Mouse (Mus musculus): ENCODE data around the gene Colq. TPM values are rescaled to one million over a fixed set of nuclear protein-coding genes. Genes with fewer than 3 reads are reported as not detected.
A peak's percentile ranks its signal among the peaks of the same experiment; 100 is the strongest.

The Colq gene
- polyA plus RNA-seq (2015; fragmentation: Nextera tagmentation; extraction: Ambion mirVana) = 1.3 TPM in 2 replicates

DNA sequence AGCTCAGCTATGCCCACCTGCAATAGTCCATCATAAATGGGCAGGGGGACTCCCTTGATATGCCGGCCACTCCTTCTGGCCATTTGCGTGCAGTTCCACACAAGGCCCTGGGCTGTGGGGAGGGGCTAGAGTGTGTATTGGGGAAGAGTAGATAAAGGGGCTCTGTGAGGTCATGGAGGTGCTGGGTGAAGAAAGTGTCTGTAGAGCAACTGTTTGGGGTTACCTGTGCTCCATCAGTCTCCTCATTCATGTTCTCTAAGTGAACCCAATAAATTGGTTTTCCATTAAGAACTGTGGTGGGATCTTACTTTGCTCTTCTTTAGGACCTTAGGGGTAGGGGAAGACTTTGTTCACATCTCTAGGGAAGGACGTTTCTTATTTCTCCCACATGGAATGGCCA is at the start of gene Colq:
Colq (minus strand) TSS at position 101 of the 400 bp plus-strand sequence.
- WGBS = 84% methylated on average over 3 of the region's 3 CpGs
- no peak for ATAC-seq (replicated peaks; ENCODE audit: low FRiP score, low read depth)
- H3K9me3 ChIP-seq (replicated peaks; ENCODE audit: low read length) = no peaks in the 10 kb centered on the region

DNA sequence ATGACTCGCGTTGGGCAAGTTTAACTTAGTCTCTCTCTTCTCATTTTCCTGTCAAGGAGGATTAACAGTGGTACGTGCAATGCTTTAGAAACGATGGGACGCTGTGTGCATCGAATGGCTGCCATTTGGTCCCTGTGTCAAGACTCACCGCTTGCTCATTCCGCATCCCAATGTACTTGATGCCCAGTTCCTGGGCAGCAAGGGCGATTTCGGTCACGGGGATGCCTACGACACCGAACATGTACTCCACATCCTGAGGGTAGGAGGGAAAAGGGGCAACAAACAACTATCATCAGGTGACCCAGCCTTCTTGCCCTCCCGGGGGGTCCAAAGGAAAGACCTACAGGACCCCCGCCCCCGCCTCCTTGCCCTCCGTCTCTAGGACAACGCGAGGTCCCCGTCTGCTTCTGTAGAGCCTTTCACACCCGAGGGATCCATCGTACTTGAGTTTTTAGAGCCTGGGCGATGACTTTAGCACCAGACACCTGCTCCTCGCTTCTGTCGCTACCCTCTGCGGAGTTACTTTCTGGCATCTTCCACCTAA is 49.3 kb upstream of the Colq start, which contains the start of gene Gm49387:
Gm49387 (minus strand) TSS at position 533 of the 544 bp plus-strand sequence.
- Histone ChIP-seq H3K36me3 (ENCODE audit: insufficient read depth, low read length) (no peaks in the 10 kb centered on the region), H3K9me3 (replicated peaks; ENCODE audit: low read length) (no peaks in the 10 kb centered on the region), H3K4me1 (replicated peaks; ENCODE audit: insufficient read depth, low read length) (0 out of 2 replicates have a peak, but pooled peaks cover 4% of the 10 kb centered on the region), H3K9ac (ENCODE audit: low read depth, low read length) (peak within 1 kb of the TSS; percentile 56), H3K4me2 (ENCODE audit: low read length) (peak within 1 kb of the TSS; percentile 94), H3K27ac (peak within 1 kb of the TSS; percentile 83), H3K27me3 (ENCODE audit: insufficient read depth, low read length) (no peaks in the 10 kb centered on the region), H3K4me3 (replicated peaks; ENCODE audit: low read depth, low read length) (peak within 1 kb of the TSS; percentile 52)
- peak; percentile 8; the same call in 1 of the 2 replicates for ATAC-seq (replicated peaks; ENCODE audit: low FRiP score, low read depth)
- no peak for TF ChIP-seq CTCF (IDR thresholded peaks at IDR 0.05; ENCODE audit: low read depth)
- WGBS = 2% methylated on average over 26 of the region's 26 CpGs
- no peak for DNase-seq (ENCODE audit: low spot score)

More for the DNA sequence above, at the start of gene Colq:
- no peak for DNase-seq (ENCODE audit: low spot score)
- Histone ChIP-seq H3K4me1 (replicated peaks; ENCODE audit: insufficient read depth, low read length) (no peaks in the 10 kb centered on the region), H3K4me2 (ENCODE audit: low read length) (no peak within 1 kb of the TSS), H3K27me3 (ENCODE audit: insufficient read depth, low read length) (no peaks in the 10 kb centered on the region), H3K9ac (ENCODE audit: low read depth, low read length) (no peak within 1 kb of the TSS), H3K4me3 (replicated peaks; ENCODE audit: low read depth, low read length) (no peak within 1 kb of the TSS), H3K27ac (no peak within 1 kb of the TSS), H3K36me3 (ENCODE audit: insufficient read depth, low read length) (no peaks in the 10 kb centered on the region)
- no peak for TF ChIP-seq CTCF (IDR thresholded peaks at IDR 0.05; ENCODE audit: low read depth)

GRCm38 (mm10) chr14:31630677-31631076 is 39.5 kb upstream of the Colq start:
- WGBS = 71% methylated on average over 7 of the region's 7 CpGs
- no peak overlapping the region for H3K4me3 ChIP-seq (replicated peaks; ENCODE audit: low read depth, low read length)
- no peak overlapping the region for H3K27ac ChIP-seq
- no peak for DNase-seq (ENCODE audit: low spot score)
- no peaks in the 10 kb centered on the region for H3K9me3 ChIP-seq (replicated peaks; ENCODE audit: low read length)
- no peaks in the 10 kb centered on the region for H3K27me3 ChIP-seq (ENCODE audit: insufficient read depth, low read length)
- H3K9ac ChIP-seq (ENCODE audit: low read depth, low read length) = no peak overlapping the region
- H3K36me3 ChIP-seq (ENCODE audit: insufficient read depth, low read length) = no peaks in the 10 kb centered on the region
- no peak for TF ChIP-seq CTCF (IDR thresholded peaks at IDR 0.05; ENCODE audit: low read depth)
- H3K4me2 ChIP-seq (ENCODE audit: low read length) = no peak overlapping the region
- no peak for ATAC-seq (replicated peaks; ENCODE audit: low FRiP score, low read depth)
- no peaks in the 10 kb centered on the region for H3K4me1 ChIP-seq (replicated peaks; ENCODE audit: insufficient read depth, low read length)

DNA sequence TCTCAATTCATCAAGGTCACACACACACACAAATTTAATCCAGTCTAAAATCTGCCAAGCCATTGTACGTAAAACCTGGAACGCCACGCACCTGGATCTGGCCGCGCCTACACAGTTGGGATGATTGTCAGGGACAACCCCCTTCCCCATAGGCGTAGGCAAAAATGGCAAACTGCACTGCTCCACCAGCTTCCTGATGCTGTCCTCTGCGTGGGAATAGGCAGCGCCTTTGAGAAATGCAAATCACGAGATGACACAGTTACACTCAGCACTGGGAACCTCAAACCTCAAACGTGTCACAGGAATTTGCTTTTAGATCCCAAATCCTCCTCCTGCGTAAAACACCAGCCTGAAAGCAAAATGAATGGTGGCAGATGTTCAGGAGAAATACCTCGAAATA is 31.6 kb upstream of the Colq start:
- no peak overlapping the region for H3K27ac ChIP-seq
- H3K4me3 ChIP-seq (replicated peaks; ENCODE audit: low read depth, low read length) = no peak overlapping the region
- H3K4me1 ChIP-seq (replicated peaks; ENCODE audit: insufficient read depth, low read length) = no peaks in the 10 kb centered on the region
- H3K9me3 ChIP-seq (replicated peaks; ENCODE audit: low read length) = no peaks in the 10 kb centered on the region
- 0 out of 2 replicates have a peak, but pooled peaks cover 4% of the 10 kb centered on the region for H3K36me3 ChIP-seq (ENCODE audit: insufficient read depth, low read length)
- no peak for TF ChIP-seq CTCF (IDR thresholded peaks at IDR 0.05; ENCODE audit: low read depth)
- ATAC-seq (replicated peaks; ENCODE audit: low FRiP score, low read depth) = no peak
- H3K27me3 ChIP-seq (ENCODE audit: insufficient read depth, low read length) = no peaks in the 10 kb centered on the region
- WGBS = 88% methylated on average over 12 of the region's 12 CpGs
- no peak overlapping the region for H3K9ac ChIP-seq (ENCODE audit: low read depth, low read length)
- H3K4me2 ChIP-seq (ENCODE audit: low read length) = no peak overlapping the region
- DNase-seq (ENCODE audit: low spot score) = no peak

- Histone ChIP-seq H3K27me3 (ENCODE audit: insufficient read depth, low read length) (no peaks in the 10 kb centered on the region), H3K4me2 (ENCODE audit: low read length) (no peak overlapping the region), H3K36me3 (ENCODE audit: insufficient read depth, low read length) (0 out of 2 replicates have a peak, but pooled peaks cover 4% of the 10 kb centered on the region), H3K4me3 (replicated peaks; ENCODE audit: low read depth, low read length) (no peak overlapping the region), H3K9ac (ENCODE audit: low read depth, low read length) (no peak overlapping the region), H3K27ac (no peak overlapping the region), H3K4me1 (replicated peaks; ENCODE audit: insufficient read depth, low read length) (no peaks in the 10 kb centered on the region), H3K9me3 (replicated peaks; ENCODE audit: low read length) (no peaks in the 10 kb centered on the region)
- 77% methylated on average over 9 of the region's 9 CpGs for WGBS
- DNase-seq (ENCODE audit: low spot score) = no peak
- no peak for TF ChIP-seq CTCF (IDR thresholded peaks at IDR 0.05; ENCODE audit: low read depth)
- ATAC-seq (replicated peaks; ENCODE audit: low FRiP score, low read depth) = no peak
Measured at GRCm38 (mm10) chr14:31620591-31621223, 29.6 kb upstream of the Colq start.

DNA sequence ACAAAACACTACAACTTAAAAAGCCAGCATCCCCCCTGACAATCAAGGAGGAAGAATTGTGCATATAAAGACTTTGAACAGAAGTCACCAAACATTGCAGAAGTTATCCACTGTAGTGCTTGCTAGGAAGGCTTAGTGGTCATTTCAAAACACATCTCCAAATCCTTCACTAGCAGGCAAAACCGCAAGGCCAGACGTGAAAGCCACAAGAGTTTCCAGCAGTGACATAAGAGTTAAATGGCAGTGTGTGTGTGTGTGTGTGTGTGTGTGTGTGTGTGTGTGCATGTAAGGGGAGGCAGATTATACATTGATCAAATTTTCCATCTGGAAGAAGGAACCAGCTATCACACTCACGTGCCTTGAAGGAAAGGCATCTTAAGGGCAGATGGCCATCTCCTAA is 26.9 kb upstream of the Colq start:
- 87% methylated on average over 3 of the region's 3 CpGs for WGBS
- Histone ChIP-seq H3K4me1 (replicated peaks; ENCODE audit: insufficient read depth, low read length) (no peaks in the 10 kb centered on the region), H3K27ac (no peak overlapping the region), H3K9me3 (replicated peaks; ENCODE audit: low read length) (no peaks in the 10 kb centered on the region), H3K4me3 (replicated peaks; ENCODE audit: low read depth, low read length) (no peak overlapping the region), H3K4me2 (ENCODE audit: low read length) (no peak overlapping the region), H3K27me3 (ENCODE audit: insufficient read depth, low read length) (no peaks in the 10 kb centered on the region), H3K9ac (ENCODE audit: low read depth, low read length) (no peak overlapping the region), H3K36me3 (ENCODE audit: insufficient read depth, low read length) (0 out of 2 replicates have a peak, but pooled peaks cover 4% of the 10 kb centered on the region)
- ATAC-seq (replicated peaks; ENCODE audit: low FRiP score, low read depth) (no peak), DNase-seq (ENCODE audit: low spot score) (no peak)
- TF ChIP-seq CTCF (IDR thresholded peaks at IDR 0.05; ENCODE audit: low read depth) = no peak
